Mouse (Mus musculus) natural killer cell, adult 2 months (primary cell): ENCODE measurements around the gene Slc7a14.

Experiments
- DNase-seq, 2 experiments: peaks; one replicate each; pipeline ENCODE4 v3.0.0; 2022; ENCODE audit warnings: low spot score in 2 of 2

The Slc7a14 gene

GRCm38 (mm10) chr3:31209001-31209400 lies 101.2 kb downstream of the Slc7a14 start:
- no peak for DNase-seq

- no peak for DNase-seq
Observed at GRCm38 (mm10) chr3:31208458-31208994, 101.7 kb downstream of the Slc7a14 start.

- DNase-seq: no peak
Observed at GRCm38 (mm10) chr3:31208046-31208445, 102.1 kb downstream of the Slc7a14 start.

DNA sequence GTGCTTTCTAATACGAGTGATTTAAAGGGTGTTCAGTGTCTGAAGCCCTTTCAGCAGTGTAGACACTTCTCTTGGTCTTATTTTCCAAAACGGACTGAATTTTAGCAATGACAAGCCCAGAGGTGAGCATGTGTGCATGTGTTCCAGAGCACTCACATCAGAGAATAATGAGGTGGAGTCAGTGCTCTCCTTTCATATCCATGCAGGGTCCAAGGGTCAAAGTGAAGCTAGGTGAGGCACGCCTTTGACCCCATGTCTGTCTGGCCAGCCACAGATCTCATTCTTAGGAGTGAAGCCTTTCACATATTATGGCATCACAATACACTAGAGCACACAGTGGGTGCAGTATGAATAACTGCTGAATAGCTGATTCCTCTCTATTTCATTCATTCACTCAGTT lies 105.0 kb downstream of the Slc7a14 start:
- DNase-seq: no peak

- DNase-seq: no peak
Observed at GRCm38 (mm10) chr3:31203947-31204346, 106.2 kb downstream of the Slc7a14 start.

- DNase-seq: no peak
Observed at GRCm38 (mm10) chr3:31199162-31199877, 110.9 kb downstream of the Slc7a14 start.

GRCm38 (mm10) chr3:31191402-31191801 lies 118.8 kb downstream of the Slc7a14 start:
- no peak for DNase-seq

DNA sequence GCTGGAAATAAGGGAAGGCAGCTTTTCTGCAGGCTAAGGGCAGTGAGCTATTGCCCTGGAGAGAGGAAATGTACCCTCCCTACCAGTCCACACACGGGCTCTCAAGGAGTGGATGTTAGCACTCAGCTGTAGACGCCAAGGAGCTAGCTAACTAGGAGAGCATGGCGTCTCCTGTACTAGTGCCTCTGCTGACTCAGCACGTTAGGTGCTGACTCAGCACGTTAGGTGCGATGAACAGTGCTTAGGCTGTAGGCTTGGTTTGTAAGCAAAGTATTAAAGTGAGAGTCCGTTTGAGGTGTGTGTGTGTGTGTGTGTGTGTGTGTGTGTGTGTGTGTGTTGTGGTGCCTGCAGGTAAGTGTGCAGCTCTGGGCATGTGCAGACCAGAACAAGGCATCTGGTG lies 119.8 kb downstream of the Slc7a14 start:
- DNase-seq: no peak

- no peak for DNase-seq
Observed at GRCm38 (mm10) chr3:31166365-31166871, 143.8 kb downstream of the Slc7a14 start.

DNA sequence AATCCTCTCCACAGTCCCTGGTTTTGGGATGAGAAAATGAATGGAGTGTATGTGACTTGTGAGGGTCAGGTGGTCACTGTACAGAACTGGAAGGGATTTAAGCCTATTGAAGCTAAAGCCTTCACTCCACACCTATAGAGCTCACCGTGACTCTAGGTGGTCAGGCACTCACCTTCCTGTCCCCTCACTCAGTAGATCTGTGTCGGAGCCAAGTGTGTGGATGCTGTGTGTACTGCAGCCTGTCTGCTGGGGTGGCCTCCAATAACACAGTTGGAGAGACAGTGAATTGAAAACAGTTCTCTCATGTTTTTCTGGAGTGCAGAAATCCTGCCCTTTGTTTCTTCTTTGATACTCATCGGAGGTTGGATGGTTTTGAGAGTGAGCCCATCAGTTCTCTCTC lies 144.4 kb downstream of the Slc7a14 start:
- no peak for DNase-seq

DNA sequence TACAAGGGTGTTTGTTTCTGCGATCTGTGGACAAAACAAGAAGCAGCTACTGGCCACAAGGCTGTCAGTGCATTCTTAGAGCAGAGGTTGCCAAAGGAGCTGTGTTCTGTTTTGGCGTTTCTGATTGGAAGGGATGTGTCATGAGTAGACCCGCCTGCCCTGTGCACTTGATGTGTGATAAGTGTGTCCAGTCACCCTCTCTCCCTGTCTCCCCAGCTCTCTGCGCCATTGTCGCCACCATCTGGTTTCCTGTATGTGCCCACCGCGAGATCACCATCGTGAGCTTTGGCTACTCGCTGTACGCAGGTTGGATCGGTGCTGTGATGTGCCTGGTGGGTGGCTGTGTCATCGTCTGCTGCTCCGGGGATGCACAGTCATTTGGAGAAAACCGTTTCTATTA lies 147.3 kb downstream of the Slc7a14 start:
- DNase-seq: no peak

GRCm38 (mm10) chr3:31161336-31161735 lies 148.8 kb downstream of the Slc7a14 start:
- DNase-seq: no peak

GRCm38 (mm10) chr3:31160046-31160445 lies 150.1 kb downstream of the Slc7a14 start:
- no peak for DNase-seq

DNA sequence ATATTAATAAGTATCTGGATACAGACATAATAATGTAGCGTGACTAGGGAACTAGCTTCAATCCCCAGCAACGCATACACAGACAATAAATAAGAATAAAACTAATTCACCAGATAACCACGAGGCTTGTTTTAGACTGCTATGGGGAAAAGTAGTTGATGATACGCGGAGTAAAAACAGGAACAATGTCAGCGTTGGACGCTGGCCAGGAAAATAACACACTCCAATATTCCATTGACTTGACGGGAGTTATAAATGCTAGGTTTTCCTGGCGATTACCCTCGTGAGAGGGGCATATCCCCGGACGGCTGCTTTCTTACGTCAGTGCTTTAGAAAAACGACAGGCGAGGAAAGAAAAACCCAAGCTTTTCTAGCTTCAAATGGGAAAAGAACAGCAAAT lies 152.4 kb downstream of the Slc7a14 start:
- no peak for DNase-seq

- no peak for DNase-seq
Observed at GRCm38 (mm10) chr3:31156126-31156525, 154.1 kb downstream of the Slc7a14 start.
